29 mouse cellular contexts compared by ENCODE assay signal in genomic region chr9:97842054-97842453, GRCm38 (mm10).
DNase-seq lines count a peak whose midpoint lies in the region; ATAC-seq and TF ChIP-seq lines count a peak whose summit lies in the region.
"Had no signal": no experiment of that assay in that cellular context is flagged by ENCODE, and none has a peak within 500 bp of the region (broad histone marks: within the 10 kb centered on the region; RNA-seq: fewer than 3 reads in every experiment).

No protein-coding gene starts in this region.

- H3K4me3 ChIP-seq in heart, embryonic 14.5 days (ENCODE audit: control insufficient read depth in 1 of 2, insufficient read depth in 1 of 2, low read depth in 1 of 2, low read length in 2 of 2) = no peak overlapping the region
- no peak overlapping the region for H3K4me3 ChIP-seq in lung, embryonic 14.5 days (ENCODE audit: low read depth, low read length)
- H3K4me3 ChIP-seq: embryonic facial prominence, embryonic 13.5 days; forebrain, embryonic 10.5 days; forebrain, embryonic 15.5 days; hindbrain, embryonic 13.5 days; megakaryocyte, embryonic 14.5 days; midbrain, embryonic 12.5 days; myocyte; neural tube, embryonic 13.5 days had no signal

- no peak overlapping the region for H3K9ac ChIP-seq in heart, embryonic 14.5 days (ENCODE audit: low read length)
- H3K9ac ChIP-seq in lung, embryonic 14.5 days = no peak overlapping the region
- H3K9ac ChIP-seq: embryonic facial prominence, embryonic 13.5 days; forebrain, embryonic 15.5 days; hindbrain, embryonic 13.5 days; midbrain, embryonic 12.5 days; neural tube, embryonic 13.5 days had no signal

- no peaks in the 10 kb centered on the region for H3K27me3 ChIP-seq in heart, embryonic 14.5 days (ENCODE audit: control insufficient read depth, insufficient read depth, low read length)
- H3K27me3 ChIP-seq in lung, embryonic 14.5 days (ENCODE audit: insufficient read depth, low read length) = no peaks in the 10 kb centered on the region
- H3K27me3 ChIP-seq: embryonic facial prominence, embryonic 13.5 days; forebrain, embryonic 15.5 days; hindbrain, embryonic 13.5 days; megakaryocyte, embryonic 14.5 days; midbrain, embryonic 12.5 days; neural tube, embryonic 13.5 days; Patski had no signal

- peak; percentile 59 for ATAC-seq in heart, embryonic 14.5 days (ENCODE audit: insufficient number of reproducible peaks, insufficient read depth, low FRiP score, low read depth)
- ATAC-seq in lung, embryonic 14.5 days (ENCODE audit: insufficient read depth) = peak; percentile 24; the same call in 1 of the 2 replicates
- ATAC-seq: forebrain, embryonic 15.5 days; inflammation-experienced regulatory T-cells, adult 6 months; Patski had no signal

- no peak overlapping the region for H3K4me2 ChIP-seq in heart, embryonic 14.5 days (ENCODE audit: low read length)
- H3K4me2 ChIP-seq in lung, embryonic 14.5 days = no peak overlapping the region
- H3K4me2 ChIP-seq: embryonic facial prominence, embryonic 13.5 days; forebrain, embryonic 15.5 days; hindbrain, embryonic 13.5 days; midbrain, embryonic 12.5 days; neural tube, embryonic 13.5 days had no signal

- H3K27ac ChIP-seq in heart, embryonic 14.5 days (replicated peaks in 1 of 2; ENCODE audit: control insufficient read depth in 1 of 2, insufficient read depth in 1 of 2, low read depth in 2 of 2, low read length in 2 of 2) = no peak overlapping the region
- H3K27ac ChIP-seq in lung, embryonic 14.5 days (ENCODE audit: low read depth) = no peak overlapping the region
- H3K27ac ChIP-seq: embryonic facial prominence, embryonic 13.5 days; forebrain, embryonic 10.5 days; forebrain, embryonic 15.5 days; hindbrain, embryonic 13.5 days; midbrain, embryonic 12.5 days; neural tube, embryonic 13.5 days; stomach, postnatal 0 days had no signal

- peak; percentile 62 for DNase-seq in heart, adult 11 months
- no peak for DNase-seq in heart, adult 8-10 months (ENCODE audit: low spot score)
- no peak for DNase-seq in heart, postnatal 4 days
- DNase-seq in lung, embryonic 14.5 days = peak; percentile 11
- DNase-seq in lung, postnatal 4 days = no peak
- DNase-seq in layer of hippocampus, adult 11-12 months (ENCODE audit: low spot score) = no peak
- DNase-seq: adrenal gland, postnatal 10 days; cerebellum, adult 8-10 months; cerebellum, postnatal 36 days; gastrocnemius, postnatal 25 days; kidney, adult 11 months; kidney, postnatal 14 days; lung, postnatal 36 days; right cerebral cortex, postnatal 4 days; thymus, adult 18-20 months; thymus, postnatal 25 days had no signal

- H3K4me1 ChIP-seq in heart, embryonic 14.5 days (ENCODE audit: control insufficient read depth in 2 of 2, insufficient read depth in 2 of 2, low read length in 2 of 2) = peaks cover 2 to 6% of the 10 kb centered on the region in 2 experiments; a peak in 3 of 4 replicates
- no peaks in the 10 kb centered on the region for H3K4me1 ChIP-seq in lung, embryonic 14.5 days (ENCODE audit: insufficient read depth)
- H3K4me1 ChIP-seq: embryonic facial prominence, embryonic 13.5 days; forebrain, embryonic 10.5 days; forebrain, embryonic 15.5 days; hindbrain, embryonic 13.5 days; megakaryocyte, embryonic 14.5 days; midbrain, embryonic 12.5 days; neural tube, embryonic 13.5 days had no signal

- TF ChIP-seq CTCF in lung, embryonic 14.5 days (IDR thresholded peaks at IDR 0.05; ENCODE audit: low read depth) = no peak

- no peaks in the 10 kb centered on the region for H3K9me3 ChIP-seq in heart, embryonic 14.5 days (ENCODE audit: control insufficient read depth, low read length)
- H3K9me3 ChIP-seq in lung, embryonic 14.5 days (ENCODE audit: low read depth, low read length) = no peaks in the 10 kb centered on the region
- H3K9me3 ChIP-seq: embryonic facial prominence, embryonic 13.5 days; forebrain, embryonic 10.5 days; forebrain, embryonic 15.5 days; hindbrain, embryonic 13.5 days; midbrain, embryonic 12.5 days; neural tube, embryonic 13.5 days had no signal

- no peaks in the 10 kb centered on the region for H3K36me3 ChIP-seq in heart, embryonic 14.5 days (ENCODE audit: control insufficient read depth, insufficient read depth, low read length)
- H3K36me3 ChIP-seq in lung, embryonic 14.5 days (ENCODE audit: insufficient read depth) = no peaks in the 10 kb centered on the region
- H3K36me3 ChIP-seq: embryonic facial prominence, embryonic 13.5 days; forebrain, embryonic 10.5 days; forebrain, embryonic 15.5 days; G1E; hindbrain, embryonic 13.5 days; midbrain, embryonic 12.5 days; neural tube, embryonic 13.5 days had no signal

- WGBS in heart, embryonic 14.5 days = 10% methylated on average over 7 of the region's 7 CpGs
- 27% methylated on average over 7 of the region's 7 CpGs for WGBS in lung, embryonic 14.5 days

Comparison
In these comparisons a context has a peak if more than half of its experiments do, and no peak if none do; other contexts are left out.
1. DNase-seq: peak in heart, adult 11 months (single experiment) and lung, embryonic 14.5 days (single experiment); none in heart, adult 8-10 months (single experiment), heart, postnatal 4 days (single experiment), lung, postnatal 4 days (0 of 2) and layer of hippocampus, adult 11-12 months (single experiment).